Mouse (Mus musculus): ENCODE data around the gene Dennd1a. TPM values are rescaled to one million over a fixed set of nuclear protein-coding genes. Genes with fewer than 3 reads are reported as not detected.

Gene Dennd1a
- polyA plus RNA-seq, 1 experiment from 2014 or later, result 9.6 TPM

DNA sequence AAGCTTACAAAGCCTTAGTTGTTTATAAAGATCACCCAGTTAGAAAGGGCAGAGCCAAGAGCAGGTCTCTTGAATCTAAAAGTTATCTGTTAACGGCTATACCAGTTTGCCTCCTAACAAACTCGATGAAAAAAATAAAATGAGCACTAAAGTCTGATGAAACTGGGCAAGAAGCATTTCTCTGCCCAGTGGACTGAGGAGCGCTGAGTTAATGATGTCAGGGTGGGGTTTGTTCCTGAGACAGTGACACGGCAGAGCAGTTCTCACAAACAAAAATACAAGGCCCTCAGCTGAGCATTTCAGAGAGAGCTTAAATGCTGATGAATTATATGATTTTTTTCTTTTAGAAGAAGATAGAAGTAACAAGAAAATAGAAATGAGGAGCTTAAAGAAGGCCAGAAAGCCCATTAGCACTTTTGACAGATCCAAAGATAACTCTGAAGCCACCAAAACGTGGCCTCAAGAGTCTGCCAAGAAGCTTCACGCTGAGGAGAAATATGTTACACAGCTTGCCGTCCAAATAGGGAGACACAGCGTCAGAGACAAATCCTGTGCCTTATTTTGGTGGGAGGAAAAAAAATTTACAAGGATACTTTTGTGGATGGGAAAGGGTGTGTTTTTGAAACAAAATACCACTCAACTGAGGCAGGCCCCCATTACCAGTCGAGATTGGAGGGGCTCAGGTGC, 264.0 kb downstream of the Dennd1a start:
- Histone ChIP-seq H3K36me3 (ENCODE audit: control insufficient read depth, insufficient read depth, low read length) (no peaks in the 10 kb centered on the region), H3K27ac (ENCODE audit: low read length) (no peak overlapping the region), H3K9me3 (ENCODE audit: control insufficient read depth, low read length) (no peaks in the 10 kb centered on the region), H3K4me3 (ENCODE audit: low read length) (no peak overlapping the region), H3K4me1 (ENCODE audit: control insufficient read depth, insufficient read depth, low read length) (no peaks in the 10 kb centered on the region), H3K27me3 (replicated peaks; ENCODE audit: control insufficient read depth, insufficient read depth, low read length) (no peaks in the 10 kb centered on the region), H3K4me2 (ENCODE audit: low read depth, low read length) (no peak overlapping the region), H3K9ac (ENCODE audit: low read depth, low read length) (no peak overlapping the region)
- WGBS, result 72% methylated on average over 9 of the region's 9 CpGs
- ATAC-seq, result no peak

DNA sequence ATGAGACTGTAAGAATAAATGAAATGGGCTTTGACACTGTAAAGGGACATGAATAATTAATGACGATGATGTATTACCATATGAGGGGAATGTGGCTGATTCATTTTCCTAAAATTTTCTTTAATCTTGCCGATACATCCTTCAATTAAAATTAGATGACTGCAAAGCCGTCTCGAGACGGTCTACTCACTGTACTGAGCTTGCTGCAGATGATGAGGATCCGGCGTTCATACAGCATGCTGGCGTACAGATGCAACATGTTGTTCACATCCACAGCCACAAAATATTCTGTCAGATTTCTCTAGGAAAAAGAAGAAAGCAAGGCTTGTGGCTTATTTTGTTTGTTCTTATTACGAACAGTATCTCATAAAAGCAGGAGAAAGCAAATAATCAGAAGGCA, 266.0 kb downstream of the Dennd1a start:
- H3K27me3 ChIP-seq (replicated peaks; ENCODE audit: control insufficient read depth, insufficient read depth, low read length), result no peaks in the 10 kb centered on the region
- H3K9ac ChIP-seq (ENCODE audit: low read depth, low read length), result no peak overlapping the region
- H3K4me2 ChIP-seq (ENCODE audit: low read depth, low read length), result no peak overlapping the region
- H3K4me1 ChIP-seq (ENCODE audit: control insufficient read depth, insufficient read depth, low read length), result no peaks in the 10 kb centered on the region
- H3K9me3 ChIP-seq (ENCODE audit: control insufficient read depth, low read length), result no peaks in the 10 kb centered on the region
- H3K36me3 ChIP-seq (ENCODE audit: control insufficient read depth, insufficient read depth, low read length), result no peaks in the 10 kb centered on the region
- ATAC-seq, result no peak
- H3K27ac ChIP-seq (ENCODE audit: low read length), result no peak overlapping the region
- H3K4me3 ChIP-seq (ENCODE audit: low read length), result no peak overlapping the region
- WGBS, result 92% methylated on average over 9 of the region's 9 CpGs

DNA sequence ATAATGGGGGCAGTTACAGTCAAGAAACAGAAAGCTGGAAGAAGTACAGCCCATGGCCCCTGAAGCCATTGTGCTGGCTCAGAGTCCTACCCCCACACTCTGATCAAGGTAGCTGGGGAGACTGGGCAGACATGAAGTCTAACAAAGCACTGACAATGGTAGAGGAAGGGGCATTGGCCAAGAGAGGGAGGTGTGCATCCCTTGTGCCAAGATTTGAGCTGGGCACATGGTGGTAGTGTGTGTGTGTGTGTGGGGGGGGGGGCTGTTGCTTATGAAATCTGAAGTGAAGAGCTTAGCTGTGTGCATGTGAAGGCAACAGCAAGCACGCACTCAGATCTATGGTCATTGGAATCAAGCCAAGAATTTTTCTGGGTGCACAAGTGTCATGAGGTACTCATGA, 272.5 kb downstream of the Dennd1a start:
- WGBS, result 77% methylated on average over 1 of the region's 1 CpGs
- no peak overlapping the region for H3K27ac ChIP-seq (ENCODE audit: low read length)
- H3K4me1 ChIP-seq (ENCODE audit: control insufficient read depth, insufficient read depth, low read length), result no peaks in the 10 kb centered on the region
- no peak overlapping the region for H3K4me2 ChIP-seq (ENCODE audit: low read depth, low read length)
- no peak for ATAC-seq
- H3K9ac ChIP-seq (ENCODE audit: low read depth, low read length), result no peak overlapping the region
- H3K4me3 ChIP-seq (ENCODE audit: low read length), result no peak overlapping the region
- H3K36me3 ChIP-seq (ENCODE audit: control insufficient read depth, insufficient read depth, low read length), result no peaks in the 10 kb centered on the region
- no peaks in the 10 kb centered on the region for H3K9me3 ChIP-seq (ENCODE audit: control insufficient read depth, low read length)
- no peaks in the 10 kb centered on the region for H3K27me3 ChIP-seq (replicated peaks; ENCODE audit: control insufficient read depth, insufficient read depth, low read length)

DNA sequence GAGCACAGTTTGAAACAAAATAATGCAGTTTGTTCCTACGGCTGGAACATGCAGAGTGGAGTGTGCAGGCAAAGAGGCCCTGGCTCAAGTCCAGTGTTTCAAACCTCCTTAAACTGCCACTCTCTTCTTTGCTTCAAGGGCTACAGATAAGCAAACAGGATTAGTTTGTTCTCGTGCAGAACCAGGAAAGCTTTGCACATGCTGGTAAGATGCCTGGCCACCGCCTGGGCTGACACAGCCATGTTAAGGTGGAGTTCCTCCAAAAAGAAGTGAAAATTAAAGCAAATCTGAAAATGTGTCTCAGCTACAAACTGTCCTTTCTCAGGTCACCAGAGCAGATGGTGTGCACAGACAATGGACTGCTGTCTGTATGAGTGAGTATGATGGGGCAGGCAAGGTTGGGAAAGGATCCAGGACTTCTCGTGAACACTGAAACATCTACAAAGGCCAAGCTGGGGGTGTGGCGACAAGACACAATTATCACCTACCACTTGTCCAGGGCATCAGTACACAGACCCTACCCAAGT, 273.3 kb downstream of the Dennd1a start:
- H3K4me3 ChIP-seq (ENCODE audit: low read length), result no peak overlapping the region
- no peak overlapping the region for H3K9ac ChIP-seq (ENCODE audit: low read depth, low read length)
- no peaks in the 10 kb centered on the region for H3K36me3 ChIP-seq (ENCODE audit: control insufficient read depth, insufficient read depth, low read length)
- H3K4me1 ChIP-seq (ENCODE audit: control insufficient read depth, insufficient read depth, low read length), result no peaks in the 10 kb centered on the region
- no peaks in the 10 kb centered on the region for H3K27me3 ChIP-seq (replicated peaks; ENCODE audit: control insufficient read depth, insufficient read depth, low read length)
- no peak overlapping the region for H3K4me2 ChIP-seq (ENCODE audit: low read depth, low read length)
- H3K9me3 ChIP-seq (ENCODE audit: control insufficient read depth, low read length), result no peaks in the 10 kb centered on the region
- peak; percentile 52; the same call in 1 of the 2 replicates for ATAC-seq
- H3K27ac ChIP-seq (ENCODE audit: low read length), result no peak overlapping the region
- 36% methylated on average over 5 of the region's 5 CpGs for WGBS

DNA sequence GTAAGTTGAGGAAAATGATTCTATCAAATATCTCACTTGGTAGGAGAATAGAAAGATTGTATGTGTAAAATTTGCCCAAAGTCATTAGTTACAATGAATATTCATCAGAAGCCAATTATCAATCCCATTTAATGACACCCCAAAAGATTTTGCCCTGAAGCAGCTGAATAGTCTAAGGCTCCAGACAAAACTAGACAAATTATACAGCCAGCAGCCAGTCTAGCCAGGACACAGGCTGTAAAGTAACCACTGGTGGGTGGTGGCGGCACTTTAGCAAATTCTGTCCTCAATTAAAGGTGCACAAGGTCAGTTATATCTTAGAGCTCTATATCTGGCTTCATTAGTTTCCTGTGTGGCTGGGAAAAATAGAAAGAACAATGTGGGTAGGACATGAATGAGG, 280.0 kb downstream of the Dennd1a start:
- Histone ChIP-seq H3K4me2 (ENCODE audit: low read depth, low read length) (no peak overlapping the region), H3K9ac (ENCODE audit: low read depth, low read length) (no peak overlapping the region), H3K36me3 (ENCODE audit: control insufficient read depth, insufficient read depth, low read length) (no peaks in the 10 kb centered on the region), H3K27ac (ENCODE audit: low read length) (no peak overlapping the region), H3K4me3 (ENCODE audit: low read length) (no peak overlapping the region), H3K9me3 (ENCODE audit: control insufficient read depth, low read length) (no peaks in the 10 kb centered on the region), H3K4me1 (ENCODE audit: control insufficient read depth, insufficient read depth, low read length) (no peaks in the 10 kb centered on the region), H3K27me3 (replicated peaks; ENCODE audit: control insufficient read depth, insufficient read depth, low read length) (no peaks in the 10 kb centered on the region)
- ATAC-seq, result no peak
- WGBS, result 72% methylated on average over 1 of the region's 1 CpGs

DNA sequence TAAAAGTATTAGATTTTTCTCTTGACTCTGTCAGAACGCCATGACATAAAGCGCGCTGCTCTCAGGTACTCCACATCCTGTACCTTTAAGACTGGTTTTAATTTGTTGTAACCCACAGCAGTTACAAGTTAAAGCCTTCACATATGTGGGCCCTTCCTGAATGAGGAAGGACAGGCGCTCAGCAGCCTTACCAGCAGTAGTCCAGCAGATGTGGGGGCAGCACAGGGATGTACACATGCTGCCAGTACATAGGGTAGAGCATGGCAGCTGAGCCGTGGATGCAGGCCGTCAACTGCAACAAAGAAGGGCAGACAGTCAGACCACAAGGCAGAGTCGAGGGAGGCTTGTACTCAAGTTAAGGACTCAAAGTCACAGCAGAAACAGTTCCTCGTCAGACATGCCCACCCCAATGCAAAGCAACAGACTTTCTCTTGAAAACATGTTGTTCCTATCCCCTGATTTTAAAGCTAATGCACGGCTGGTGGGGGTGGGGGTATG, 284.0 kb downstream of the Dennd1a start:
- Histone ChIP-seq H3K4me1 (ENCODE audit: control insufficient read depth, insufficient read depth, low read length) (no peaks in the 10 kb centered on the region), H3K36me3 (ENCODE audit: control insufficient read depth, insufficient read depth, low read length) (no peaks in the 10 kb centered on the region), H3K4me2 (ENCODE audit: low read depth, low read length) (no peak overlapping the region), H3K9me3 (ENCODE audit: control insufficient read depth, low read length) (no peaks in the 10 kb centered on the region), H3K27me3 (replicated peaks; ENCODE audit: control insufficient read depth, insufficient read depth, low read length) (no peaks in the 10 kb centered on the region), H3K27ac (ENCODE audit: low read length) (no peak overlapping the region), H3K4me3 (ENCODE audit: low read length) (no peak overlapping the region), H3K9ac (ENCODE audit: low read depth, low read length) (no peak overlapping the region)
- ATAC-seq, result no peak
- WGBS, result 89% methylated on average over 9 of the region's 9 CpGs

DNA sequence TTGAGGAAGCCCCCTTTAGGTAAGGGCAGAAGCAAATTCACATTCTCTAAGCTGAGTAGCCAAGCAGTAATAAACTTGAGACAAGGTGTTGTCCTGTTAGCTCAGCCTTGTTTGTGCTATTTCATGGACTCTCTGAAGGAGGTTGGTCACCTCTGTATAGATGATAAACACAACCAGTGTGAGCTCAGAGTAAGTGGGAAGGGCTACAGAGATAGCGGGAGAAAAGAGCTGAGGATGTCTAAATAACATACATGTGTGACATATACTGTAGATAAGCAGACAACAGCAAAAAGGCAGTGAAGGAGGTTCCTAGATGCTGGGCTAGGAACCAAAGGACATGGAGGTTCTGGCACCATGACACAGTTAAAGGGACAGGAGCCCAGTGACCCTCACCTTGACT, 286.2 kb downstream of the Dennd1a start:
- WGBS, result 92% methylated on average over 1 of the region's 1 CpGs

DNA sequence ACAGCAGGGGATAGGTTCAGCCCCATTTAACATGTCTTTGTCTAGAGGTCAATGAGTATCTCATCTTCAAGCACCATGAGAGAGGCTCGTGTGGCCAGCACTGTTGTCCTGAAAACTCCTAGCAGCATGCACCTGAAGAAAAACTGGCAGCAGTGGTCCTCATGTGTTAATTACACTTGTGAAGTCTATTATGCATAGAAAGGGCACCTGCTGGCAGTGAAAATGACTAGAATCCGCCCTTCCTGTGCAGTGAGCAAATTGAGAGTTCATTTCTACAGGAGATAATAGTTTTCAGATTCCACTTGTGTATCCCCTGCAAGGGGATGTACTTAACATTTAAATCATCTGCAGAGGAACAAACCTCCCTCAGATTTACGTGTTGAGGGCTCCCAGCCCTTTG, 289.2 kb downstream of the Dennd1a start:
- Histone ChIP-seq H3K4me2 (ENCODE audit: low read depth, low read length) (no peak overlapping the region), H3K9ac (ENCODE audit: low read depth, low read length) (no peak overlapping the region), H3K9me3 (ENCODE audit: control insufficient read depth, low read length) (no peaks in the 10 kb centered on the region), H3K27ac (ENCODE audit: low read length) (no peak overlapping the region), H3K27me3 (replicated peaks; ENCODE audit: control insufficient read depth, insufficient read depth, low read length) (no peaks in the 10 kb centered on the region), H3K4me3 (ENCODE audit: low read length) (no peak overlapping the region), H3K4me1 (ENCODE audit: control insufficient read depth, insufficient read depth, low read length) (no peaks in the 10 kb centered on the region), H3K36me3 (ENCODE audit: control insufficient read depth, insufficient read depth, low read length) (no peaks in the 10 kb centered on the region)
- ATAC-seq, result no peak
- 50% methylated on average over 3 of the region's 3 CpGs for WGBS

More for the DNA sequence above, 286.2 kb downstream of the Dennd1a start:
- Histone ChIP-seq H3K4me3 (ENCODE audit: low read length) (no peak overlapping the region), H3K9me3 (ENCODE audit: control insufficient read depth, low read length) (no peaks in the 10 kb centered on the region), H3K4me1 (ENCODE audit: control insufficient read depth, insufficient read depth, low read length) (no peaks in the 10 kb centered on the region), H3K27me3 (replicated peaks; ENCODE audit: control insufficient read depth, insufficient read depth, low read length) (no peaks in the 10 kb centered on the region), H3K27ac (ENCODE audit: low read length) (no peak overlapping the region), H3K9ac (ENCODE audit: low read depth, low read length) (no peak overlapping the region), H3K4me2 (ENCODE audit: low read depth, low read length) (no peak overlapping the region), H3K36me3 (ENCODE audit: control insufficient read depth, insufficient read depth, low read length) (no peaks in the 10 kb centered on the region)
- ATAC-seq, result no peak

DNA sequence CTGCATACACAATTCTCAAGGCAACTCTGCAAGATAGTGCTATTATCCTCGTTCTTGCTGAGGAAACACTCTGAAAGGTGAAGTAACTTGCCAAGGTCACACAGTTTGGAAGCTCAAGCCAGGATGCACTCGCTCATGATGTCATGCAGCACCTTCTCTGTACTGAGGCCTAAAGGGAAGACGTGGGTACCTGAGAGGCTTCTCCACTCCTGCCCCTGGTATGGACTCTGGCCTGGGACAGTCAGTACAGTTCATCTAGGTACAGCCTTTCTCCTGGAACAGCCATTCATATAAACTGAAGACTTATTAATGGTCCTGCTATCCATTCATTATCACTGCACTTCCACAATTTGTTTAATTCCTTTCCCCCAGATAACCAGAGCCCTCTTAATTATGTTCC, 298.1 kb downstream of the Dennd1a start:
- no peak overlapping the region for H3K27ac ChIP-seq (ENCODE audit: low read length)
- H3K4me1 ChIP-seq (ENCODE audit: control insufficient read depth, insufficient read depth, low read length), result no peaks in the 10 kb centered on the region
- H3K9me3 ChIP-seq (ENCODE audit: control insufficient read depth, low read length), result no peaks in the 10 kb centered on the region
- H3K4me2 ChIP-seq (ENCODE audit: low read depth, low read length), result no peak overlapping the region
- ATAC-seq, result no peak
- H3K27me3 ChIP-seq (replicated peaks; ENCODE audit: control insufficient read depth, insufficient read depth, low read length), result no peaks in the 10 kb centered on the region
- no peak overlapping the region for H3K9ac ChIP-seq (ENCODE audit: low read depth, low read length)
- H3K36me3 ChIP-seq (ENCODE audit: control insufficient read depth, insufficient read depth, low read length), result no peaks in the 10 kb centered on the region
- WGBS, result 86% methylated on average over 3 of the region's 3 CpGs
- H3K4me3 ChIP-seq (ENCODE audit: low read length), result no peak overlapping the region

DNA sequence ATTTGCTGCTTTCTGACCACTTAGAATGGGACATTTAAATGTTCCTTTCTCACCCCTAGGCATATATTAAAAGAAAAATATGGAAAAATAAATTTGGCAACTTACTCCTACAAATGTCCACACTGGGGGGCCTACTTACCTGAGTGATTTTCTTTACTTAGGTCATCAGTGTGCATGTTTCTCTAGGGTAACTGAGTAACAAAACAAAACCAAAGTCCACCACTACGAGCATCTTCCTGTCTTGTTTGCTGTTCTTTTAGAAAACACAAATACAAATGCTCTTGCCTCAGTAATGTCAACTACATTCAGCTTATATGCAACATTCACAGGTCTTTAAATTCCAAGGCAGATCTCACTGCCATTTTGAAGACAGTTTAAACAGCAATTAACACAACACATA, 298.9 kb downstream of the Dennd1a start:
- no peak overlapping the region for H3K4me3 ChIP-seq (ENCODE audit: low read length)
- 81% methylated on average over 1 of the region's 1 CpGs for WGBS
- no peak for ATAC-seq

More for the DNA sequence above, 298.9 kb downstream of the Dennd1a start:
- no peak overlapping the region for H3K27ac ChIP-seq (ENCODE audit: low read length)
- no peaks in the 10 kb centered on the region for H3K4me1 ChIP-seq (ENCODE audit: control insufficient read depth, insufficient read depth, low read length)
- no peak overlapping the region for H3K4me2 ChIP-seq (ENCODE audit: low read depth, low read length)
- H3K9me3 ChIP-seq (ENCODE audit: control insufficient read depth, low read length), result no peaks in the 10 kb centered on the region
- H3K9ac ChIP-seq (ENCODE audit: low read depth, low read length), result no peak overlapping the region
- H3K27me3 ChIP-seq (replicated peaks; ENCODE audit: control insufficient read depth, insufficient read depth, low read length), result no peaks in the 10 kb centered on the region
- no peaks in the 10 kb centered on the region for H3K36me3 ChIP-seq (ENCODE audit: control insufficient read depth, insufficient read depth, low read length)

Measured in intestine, embryonic 16.5 days (tissue).